Mouse (Mus musculus) ES-Bruce4 (cell line): ENCODE data around the gene Plxna4.

Experiments
- EP300 ChIP-seq: IDR thresholded peaks from 2 replicates; pipeline ENCODE4 v1.6.1; 2011; ENCODE audit warnings: low read depth, low read length; ENCODE audit not compliant: insufficient read depth
- POLR2A ChIP-seq: IDR thresholded peaks from one replicate; pipeline ENCODE4 v1.8.1; 2011; ENCODE audit warnings: low read length; ENCODE audit not compliant: insufficient read depth

GRCm38 (mm10) chr6:32120931-32121330, 467.1 kb downstream of the Plxna4 start:
- TF ChIP-seq EP300 (no peak), POLR2A (no peak)
